Mouse (Mus musculus): Measurements from ENCODE around the gene Appl1. TPM values are rescaled to one million over a fixed set of nuclear protein-coding genes. Genes with fewer than 3 reads are reported as not detected.
"Not testable (repeated sequence)": the region's sequence is repeated elsewhere in the genome, so short reads cannot be mapped to it uniquely, and the experiment has no call there.

Gene Appl1
- polyA plus RNA-seq, 3 experiments from 2014 or later, result 22.7 to 45.0 (median 39.4) TPM

DNA sequence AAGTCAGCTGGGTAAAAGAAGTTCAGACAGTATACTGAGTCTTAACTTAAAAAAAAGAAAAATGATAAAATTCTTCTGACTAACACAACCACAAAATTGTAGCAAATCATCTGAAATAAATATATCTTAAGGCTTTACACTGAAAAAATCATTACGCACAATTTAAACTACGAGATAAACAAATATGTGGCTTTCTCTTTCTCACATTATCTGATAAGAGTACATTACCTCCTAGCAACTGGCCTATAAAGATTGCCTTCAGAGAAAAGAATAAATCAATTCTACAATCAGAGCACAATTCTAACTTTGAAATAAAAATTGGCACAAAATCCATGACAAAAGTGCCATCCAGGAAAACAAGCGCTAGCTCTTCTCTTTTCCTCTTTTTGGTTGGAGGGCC, 1.9 kb downstream of the Appl1 start:
- no peak for ATAC-seq

DNA sequence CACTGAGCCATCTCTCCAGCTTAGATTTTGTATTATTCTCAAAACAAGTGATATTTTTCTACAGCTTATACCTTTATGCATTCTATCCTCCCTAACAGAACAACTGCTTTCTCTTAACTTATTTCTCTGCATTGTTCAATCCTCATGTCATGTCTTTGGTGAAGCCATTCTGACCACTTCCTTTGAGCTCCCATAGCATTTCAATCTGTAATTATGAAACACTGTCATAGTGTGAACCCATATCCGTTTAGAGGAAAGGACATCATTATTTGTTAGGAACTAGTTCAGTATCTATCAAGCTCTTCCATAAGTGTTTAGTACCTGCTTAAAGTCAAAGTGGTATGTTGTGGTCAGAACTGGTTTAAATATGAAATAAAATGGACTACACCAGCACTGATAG, 10.5 kb downstream of the Appl1 start:
- no peak for ATAC-seq

- ATAC-seq, result not testable (repeated sequence)
Observed at GRCm38 (mm10) chr14:26956139-26956538, 14.9 kb downstream of the Appl1 start.

GRCm38 (mm10) chr14:26935558-26935957, 35.5 kb downstream of the Appl1 start:
- ATAC-seq, result no peak

- ATAC-seq, result no peak
Observed at GRCm38 (mm10) chr14:26934891-26935290, 36.1 kb downstream of the Appl1 start.

GRCm38 (mm10) chr14:26923702-26924421, 47.2 kb downstream of the Appl1 start:
- ATAC-seq, result no peak

DNA sequence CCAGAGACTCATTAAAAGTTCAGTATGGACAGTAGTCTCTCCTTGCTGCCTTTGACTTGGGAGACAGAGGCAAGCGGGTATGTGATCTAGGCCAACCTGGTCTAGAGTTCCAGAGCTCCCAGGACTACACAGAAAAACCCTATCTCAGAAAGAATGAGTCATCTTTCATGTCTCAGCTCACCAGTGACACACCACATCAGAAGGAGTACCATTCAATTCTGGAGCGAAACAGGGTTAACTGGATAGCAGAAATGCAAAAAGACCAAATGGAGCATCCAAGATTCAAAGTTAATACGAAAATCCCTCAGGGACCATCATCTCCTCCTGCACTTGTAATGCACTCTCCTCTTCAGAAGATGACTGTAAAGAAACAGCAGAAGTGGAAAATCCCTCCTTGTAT, 51.7 kb downstream of the Appl1 start:
- no peak for ATAC-seq

DNA sequence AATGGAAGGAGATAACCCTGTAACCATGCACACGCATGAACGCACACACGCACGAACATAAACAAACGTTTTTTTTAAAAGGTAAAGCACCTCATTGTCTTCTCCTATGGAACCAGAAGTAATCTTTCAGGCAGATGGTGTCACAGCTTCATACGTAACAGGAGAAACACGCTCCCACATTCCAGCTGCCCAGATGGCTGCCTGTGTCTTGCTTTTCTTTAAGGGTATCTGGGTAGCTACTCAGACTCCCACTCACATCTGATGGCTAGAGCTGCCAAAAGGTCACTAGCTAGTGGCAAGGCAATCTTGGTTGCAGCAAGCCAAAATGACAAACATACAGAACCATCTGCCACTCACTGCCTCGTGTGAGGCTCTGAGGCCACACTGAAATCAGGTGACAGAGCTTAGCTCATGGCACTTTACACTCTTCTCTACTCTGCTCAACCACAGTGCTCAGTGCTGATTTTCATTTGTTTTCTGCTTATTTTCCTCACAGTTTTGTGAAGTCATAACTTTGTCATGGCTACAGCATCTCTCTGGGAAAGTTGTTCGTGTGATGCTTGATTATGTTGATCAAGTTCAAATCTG, 57.3 kb downstream of the Appl1 start:
- ATAC-seq, result no peak

DNA sequence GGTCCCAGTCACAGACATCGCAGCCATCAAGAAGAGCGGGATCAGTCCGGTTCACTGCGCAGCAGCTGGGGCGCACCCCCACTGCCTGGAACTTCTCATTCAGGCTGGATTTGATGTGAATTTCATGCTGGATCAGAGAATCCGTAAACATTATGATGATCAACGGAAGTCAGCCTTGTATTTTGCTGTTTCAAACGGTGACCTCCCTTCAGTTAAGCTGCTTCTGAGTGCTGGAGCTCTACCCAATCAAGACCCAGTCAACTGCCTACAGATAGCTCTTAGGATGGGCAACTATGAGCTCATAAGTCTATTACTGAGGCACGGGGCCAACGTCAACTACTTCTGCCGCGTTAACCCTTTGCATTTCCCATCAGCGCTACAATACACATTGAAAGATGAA, 59.2 kb downstream of the Appl1 start:
- ATAC-seq, result no peak

DNA sequence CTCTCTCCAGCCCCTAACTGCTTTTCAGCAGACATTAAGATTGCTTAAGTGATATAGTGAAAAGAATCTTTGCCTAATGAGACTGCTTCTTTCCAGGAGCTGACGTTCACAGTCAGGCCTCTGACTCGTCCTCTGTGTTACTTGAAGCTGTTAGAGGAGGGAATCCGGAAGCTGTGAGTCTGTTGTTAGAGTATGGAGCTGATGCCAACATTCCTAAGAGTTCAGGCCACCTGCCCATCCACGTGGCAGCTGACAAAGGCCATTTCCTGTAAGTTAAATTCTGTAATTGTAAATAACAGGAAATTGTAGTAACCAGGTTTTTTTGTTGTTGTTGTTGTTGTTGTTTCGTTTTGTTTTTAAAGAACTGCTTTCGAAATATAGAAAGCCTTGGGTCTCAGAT, 59.8 kb downstream of the Appl1 start:
- no peak for ATAC-seq

DNA sequence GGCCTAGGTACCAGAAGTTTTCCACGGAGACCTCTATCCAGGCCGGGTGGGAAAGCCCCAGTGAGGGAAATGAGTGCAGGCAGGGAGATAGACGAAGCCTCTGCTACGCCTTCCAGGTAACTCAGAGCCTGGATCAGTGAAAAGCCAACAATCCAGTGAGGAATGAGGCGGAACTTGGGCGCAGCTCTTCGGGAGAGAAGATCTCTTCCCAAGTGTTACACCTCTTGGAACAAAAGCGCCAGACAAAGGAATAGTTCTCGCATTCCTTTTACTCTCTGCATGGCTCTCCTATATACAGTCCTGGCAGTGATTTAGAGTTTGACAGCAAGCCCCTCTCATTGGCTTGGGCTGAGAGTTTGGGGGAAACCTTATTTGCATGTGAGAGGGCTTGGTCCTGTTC, 60.6 kb downstream of the Appl1 start:
- not testable (repeated sequence) for ATAC-seq

DNA sequence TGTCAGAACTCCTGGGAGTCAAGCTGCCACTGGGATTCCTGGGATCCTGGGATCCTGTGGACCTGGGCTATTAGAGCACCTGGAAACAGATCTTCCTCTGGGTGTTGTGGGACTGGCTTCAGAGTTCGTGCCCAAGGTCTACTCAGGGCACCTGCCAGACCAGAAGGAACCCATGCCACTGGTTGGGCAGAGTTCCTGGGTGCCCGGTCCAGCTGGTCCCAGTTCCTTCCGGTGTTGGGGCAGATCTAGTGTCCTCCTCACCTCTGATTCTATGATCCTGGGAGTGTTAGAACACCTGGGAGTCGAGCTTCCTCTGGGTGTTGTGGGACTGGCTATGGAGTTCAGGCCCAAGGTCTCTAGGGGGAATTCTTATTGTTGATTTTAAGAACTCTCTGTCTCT, 63.6 kb downstream of the Appl1 start:
- no peak for ATAC-seq

- no peak for ATAC-seq
Observed at GRCm38 (mm10) chr14:26900893-26901292, 70.1 kb downstream of the Appl1 start.

DNA sequence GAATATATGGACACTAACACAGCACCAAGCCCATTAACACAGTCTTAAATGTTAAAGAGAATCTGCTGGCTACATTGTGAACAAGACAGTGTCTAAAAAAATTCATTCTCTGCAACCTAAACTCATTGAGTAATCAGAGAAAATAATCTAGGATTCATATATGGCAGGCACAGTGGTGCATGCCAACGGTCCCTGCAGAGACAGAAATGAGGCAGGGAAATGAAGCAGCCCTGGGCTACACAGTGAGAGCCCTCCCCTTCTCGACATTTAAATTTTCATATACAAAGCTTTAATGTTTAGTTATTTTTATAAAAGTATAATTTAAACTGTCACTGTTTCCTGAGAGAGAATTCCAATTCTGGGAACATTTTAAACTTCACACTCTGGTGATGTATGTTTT, 71.5 kb downstream of the Appl1 start:
- ATAC-seq, result no peak

DNA sequence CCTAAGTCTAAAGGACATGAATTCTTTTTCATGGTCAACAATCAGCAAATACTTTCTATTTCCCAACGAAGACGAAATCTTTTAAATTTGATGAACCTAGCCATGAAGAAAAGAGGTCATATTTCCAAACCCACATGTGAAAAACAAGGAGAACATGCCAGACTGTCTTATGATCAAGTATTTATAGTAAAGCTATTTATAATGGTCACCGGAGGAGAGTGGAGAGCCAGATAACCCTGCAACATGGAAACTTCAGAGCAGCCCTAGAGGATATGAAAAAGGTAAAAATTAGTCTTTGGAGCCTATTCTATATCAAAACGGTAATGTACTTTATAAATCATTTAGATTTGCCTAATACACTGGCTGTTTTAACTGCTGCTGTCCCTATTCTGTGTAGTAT, 76.6 kb downstream of the Appl1 start, which contains the start of gene Asb14:
Asb14 (plus strand) TSS at position 166 of the 400 bp plus-strand sequence.
- no peak for ATAC-seq

DNA sequence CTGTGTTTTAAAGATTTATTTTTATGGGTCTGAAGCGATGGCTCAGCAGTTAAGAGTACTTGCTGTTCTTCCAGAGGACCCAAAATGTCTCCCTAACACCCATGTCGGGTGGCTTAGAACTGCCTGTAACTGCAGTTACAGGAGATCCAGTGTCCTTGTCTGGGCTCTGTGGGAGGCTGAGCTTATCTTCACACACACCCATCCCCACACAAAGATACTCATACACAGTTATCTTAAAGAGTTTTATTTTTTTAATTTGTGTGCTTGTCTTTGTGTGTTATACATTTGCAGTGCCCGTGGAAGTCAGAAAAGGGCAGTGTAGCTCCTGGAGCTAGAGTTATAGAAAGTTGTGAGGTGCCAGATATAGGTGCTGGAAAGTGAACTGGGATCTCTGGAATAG, 80.3 kb downstream of the Appl1 start:
- ATAC-seq, result no peak

- ATAC-seq, result no peak
Observed at GRCm38 (mm10) chr14:26887244-26887643, 83.8 kb downstream of the Appl1 start.

- ATAC-seq, result no peak
Observed at GRCm38 (mm10) chr14:26881700-26882099, 89.3 kb downstream of the Appl1 start.

GRCm38 (mm10) chr14:26879976-26880375, 91.1 kb downstream of the Appl1 start:
- no peak for ATAC-seq

DNA sequence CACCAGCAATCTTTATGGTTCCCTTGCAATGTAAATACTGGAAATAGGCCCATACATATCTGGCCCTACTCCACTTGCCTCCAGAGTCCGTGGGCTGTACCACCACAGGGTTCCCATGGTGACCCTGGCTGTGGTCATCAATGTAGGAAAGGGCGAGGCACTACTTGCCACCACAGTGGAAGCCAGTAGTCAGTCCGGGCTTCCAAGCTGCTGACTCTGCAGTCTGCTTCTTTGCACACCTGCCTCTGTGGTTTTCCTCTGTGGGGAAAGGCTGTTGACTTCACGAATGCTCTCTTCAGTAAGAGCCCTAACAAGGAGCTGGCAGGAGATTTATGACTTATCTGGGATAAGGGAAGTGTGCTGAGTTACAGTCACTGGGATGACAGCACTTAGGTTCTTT, 92.3 kb downstream of the Appl1 start:
- peak; percentile 25 for ATAC-seq

Measured in inflammation-experienced regulatory T-cells, adult 6 months (primary cell).